Mouse (Mus musculus) testis, adult 2 months (tissue): ENCODE measurements around the gene Grin1.

Experiments used
- CTCF ChIP-seq: fragments of 200-500 bp; IDR thresholded peaks from 2 replicates; pipeline ENCODE4 v1.5.1; 2012; ENCODE audit warnings: low read depth, mild to moderate bottlenecking, inconsistent platforms, low read length, moderate library complexity; ENCODE audit not compliant: control insufficient read depth, insufficient read depth, insufficient replicate concordance
- POLR2A ChIP-seq: fragments of 200-500 bp; IDR thresholded peaks from 2 replicates; pipeline ENCODE4 v1.6.1; 2012; ENCODE audit warnings: low read depth, mild to moderate bottlenecking, inconsistent platforms, low read length, moderate library complexity; ENCODE audit not compliant: control insufficient read depth

DNA sequence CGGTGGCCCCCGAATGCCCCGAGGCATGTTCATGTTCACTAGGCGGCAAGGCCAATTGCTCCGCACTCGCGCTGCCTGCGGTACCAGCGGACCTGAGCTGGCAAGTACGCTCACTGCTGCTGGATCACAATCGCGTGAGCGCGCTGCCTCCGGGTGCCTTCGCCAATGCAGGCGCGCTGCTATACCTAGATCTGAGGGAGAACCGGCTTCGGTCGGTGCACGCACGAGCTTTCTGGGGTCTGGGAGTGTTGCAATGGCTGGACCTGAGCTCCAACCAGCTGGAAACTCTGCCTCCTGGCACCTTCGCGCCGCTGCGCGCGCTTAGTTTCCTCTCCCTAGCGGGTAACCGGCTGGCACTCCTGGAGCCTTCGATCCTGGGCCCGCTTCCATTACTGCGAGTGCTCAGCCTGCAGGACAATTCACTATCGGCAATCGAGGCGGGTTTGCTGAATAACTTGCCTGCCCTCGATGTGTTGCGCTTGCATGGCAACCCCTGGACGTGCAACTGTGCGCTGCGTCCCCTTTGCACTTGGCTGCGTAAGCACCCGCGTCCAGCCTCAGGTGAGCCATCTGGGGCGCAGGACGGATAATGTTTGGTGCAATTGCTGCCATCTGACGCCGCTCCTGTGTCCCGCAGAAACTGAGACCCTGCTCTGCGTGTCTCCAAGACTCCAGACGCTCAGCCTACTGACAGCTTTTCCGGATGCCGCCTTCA is 28.7 kb downstream of the Grin1 start:
- TF ChIP-seq CTCF (no peak), POLR2A (0 out of 2 replicates have a peak, but pooled peaks have one; percentile 2)
